Mouse (Mus musculus): ENCODE results near the gene Arhgap24.

Gene Arhgap24

DNA sequence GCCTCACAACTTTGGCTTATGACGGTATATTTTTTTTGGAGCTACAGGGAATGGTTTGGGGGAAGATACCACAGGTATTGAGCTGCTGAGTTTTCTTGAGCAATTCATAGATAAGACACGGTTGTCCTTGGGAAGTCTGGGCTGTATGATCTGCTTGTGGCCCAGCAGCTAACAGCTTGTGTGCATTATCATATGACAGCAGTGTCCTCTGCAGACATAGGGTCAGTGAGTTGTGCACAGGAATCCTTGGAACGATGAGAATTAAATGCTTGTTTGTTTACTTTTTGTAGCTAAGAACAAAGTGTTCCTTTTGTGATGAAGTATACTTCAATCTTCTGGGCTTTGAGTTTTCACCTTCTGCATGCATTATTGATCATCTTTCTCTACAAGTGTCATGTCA, 21.9 kb downstream of the Arhgap24 start:
- peak; percentile 7 to 40 for DNase-seq

DNA sequence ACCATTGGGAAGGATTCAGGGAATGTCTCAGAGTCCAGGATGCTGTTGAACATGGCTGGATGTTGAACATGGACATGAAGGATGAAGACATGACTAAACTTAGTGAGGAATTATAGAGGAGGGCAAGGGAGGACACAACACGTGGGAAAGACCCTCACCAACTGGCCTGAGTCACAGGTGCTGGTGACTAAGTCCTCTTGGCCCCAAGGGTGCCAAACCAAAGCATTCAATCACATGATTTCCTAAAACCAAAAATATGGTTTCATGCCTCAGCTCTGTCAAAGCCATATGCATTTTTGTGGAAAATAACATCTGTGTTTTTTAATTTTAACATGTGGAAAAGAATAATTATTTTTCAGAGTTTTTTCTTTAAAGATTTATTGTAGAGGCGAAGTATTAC, 22.7 kb downstream of the Arhgap24 start:
- DNase-seq, result no peak

- no peak for DNase-seq
These were observed 23.4 kb downstream of the Arhgap24 start for GRCm38 (mm10) chr5:102504557-102504956.

GRCm38 (mm10) chr5:102508162-102508561, 27.0 kb downstream of the Arhgap24 start:
- no peak for DNase-seq

DNA sequence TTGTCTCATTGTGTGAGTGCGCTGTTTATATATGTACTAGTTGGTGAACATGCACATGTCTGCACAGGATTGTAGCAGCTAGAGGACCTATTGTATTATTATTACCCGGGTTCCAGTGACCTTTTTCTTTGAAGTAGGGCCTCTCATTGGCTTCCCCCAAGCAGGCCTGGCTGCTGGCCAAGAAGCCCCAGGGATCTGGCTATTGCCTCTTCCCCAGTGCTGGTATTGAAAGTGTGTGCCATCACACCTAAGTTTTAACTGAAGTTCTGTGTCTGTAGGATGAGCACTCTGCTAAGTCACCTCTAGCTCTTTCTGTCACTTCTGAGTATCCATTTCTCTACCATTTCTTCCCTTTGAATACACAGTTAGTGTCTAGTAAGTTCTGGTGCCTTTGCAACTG, 28.2 kb downstream of the Arhgap24 start:
- peak in 1 of 2 experiments; percentile 8 for DNase-seq

GRCm38 (mm10) chr5:102511651-102512050, 30.5 kb downstream of the Arhgap24 start:
- no peak for DNase-seq

- DNase-seq, result no peak
These were observed 34.3 kb downstream of the Arhgap24 start for GRCm38 (mm10) chr5:102515496-102515895.

DNA sequence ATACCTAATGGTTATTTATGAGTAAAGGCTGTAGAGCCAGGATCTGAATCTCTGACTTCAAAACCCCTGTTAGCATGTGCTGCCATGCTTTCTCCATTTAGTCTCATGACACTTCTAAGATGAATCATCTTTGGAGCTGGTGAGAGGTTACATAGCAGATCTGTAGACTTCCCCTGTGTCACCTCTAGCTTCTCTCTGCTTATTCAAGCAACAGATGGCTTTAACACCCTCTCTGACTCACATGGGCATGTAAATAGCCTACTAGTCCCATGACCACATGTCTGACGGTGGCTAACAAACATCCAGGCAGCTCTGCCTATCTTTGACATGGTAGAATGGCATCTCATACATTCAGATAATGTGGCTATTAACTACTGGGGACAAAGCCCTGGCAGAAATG, 39.3 kb downstream of the Arhgap24 start:
- DNase-seq, result no peak

GRCm38 (mm10) chr5:102535311-102535710, 54.1 kb downstream of the Arhgap24 start:
- DNase-seq, result no peak

- no peak for DNase-seq
These were observed 56.6 kb downstream of the Arhgap24 start for GRCm38 (mm10) chr5:102537819-102538218.

- DNase-seq, result no peak
These were observed 65.1 kb downstream of the Arhgap24 start for GRCm38 (mm10) chr5:102546296-102546695.

DNA sequence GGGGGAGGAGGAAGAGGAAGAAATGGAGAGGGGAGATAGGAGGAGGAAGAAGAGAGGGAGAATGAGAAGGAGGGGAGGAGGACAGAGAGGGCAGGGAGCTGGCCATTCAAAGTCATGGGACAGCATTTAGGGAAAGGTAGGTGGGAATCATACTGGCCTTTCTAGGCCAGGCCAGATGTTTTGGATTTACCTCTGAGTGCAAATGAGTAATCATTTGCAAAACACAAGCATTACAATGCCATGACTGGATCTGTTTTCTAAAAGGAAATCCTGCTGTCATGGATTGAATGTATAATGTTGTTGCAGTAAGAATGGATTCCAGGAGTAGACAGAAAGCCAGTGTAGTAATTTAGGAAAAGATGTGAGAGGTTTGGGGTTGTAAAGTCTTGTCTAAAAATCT, 66.6 kb downstream of the Arhgap24 start:
- DNase-seq, result no peak

DNA sequence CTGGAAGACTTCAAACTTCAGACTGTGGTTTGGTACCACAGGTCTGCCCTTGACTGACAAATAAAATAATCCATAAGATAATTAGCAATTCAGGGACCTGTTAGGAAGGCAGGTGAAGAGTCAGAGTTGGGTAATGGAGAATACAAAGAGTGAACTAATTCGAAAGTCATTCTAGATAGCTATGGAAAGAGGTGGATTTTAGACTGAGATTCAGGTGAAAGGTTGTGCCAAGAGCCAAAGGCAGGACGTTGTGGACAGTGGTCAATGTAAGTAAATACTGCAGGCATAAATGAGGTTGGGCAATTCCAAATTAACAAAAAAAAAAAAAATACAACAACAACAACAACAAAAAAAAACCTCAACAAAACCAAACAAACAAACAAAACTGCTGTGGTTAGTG, 67.2 kb downstream of the Arhgap24 start:
- no peak for DNase-seq

GRCm38 (mm10) chr5:102550211-102550610, 69.0 kb downstream of the Arhgap24 start:
- no peak for DNase-seq

GRCm38 (mm10) chr5:102550870-102551637, 69.9 kb downstream of the Arhgap24 start:
- no peak for DNase-seq

DNA sequence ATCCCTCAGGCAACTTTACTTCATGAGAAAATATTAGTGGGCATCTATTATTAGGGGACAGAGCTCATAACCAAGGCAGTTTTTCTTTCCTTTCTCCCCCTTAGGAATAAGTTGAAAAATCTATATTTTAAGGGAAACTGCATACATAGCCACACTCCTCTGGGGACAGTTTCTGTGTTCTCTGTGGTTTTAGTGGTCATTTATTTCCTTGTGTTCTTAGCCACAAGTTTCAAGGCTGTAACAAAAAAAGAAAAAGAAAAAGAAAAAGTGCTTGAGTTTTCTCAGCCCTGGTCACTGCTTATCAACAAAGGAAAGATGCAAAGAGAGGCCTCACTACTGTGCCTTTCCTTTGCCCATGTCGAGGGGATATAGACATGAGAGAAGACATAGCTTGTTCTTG, 71.3 kb downstream of the Arhgap24 start:
- no peak for DNase-seq

GRCm38 (mm10) chr5:102555958-102556357, 74.8 kb downstream of the Arhgap24 start:
- no peak for DNase-seq

- DNase-seq, result no peak
These were observed 79.1 kb downstream of the Arhgap24 start for GRCm38 (mm10) chr5:102560270-102560669.

GRCm38 (mm10) chr5:102563971-102564370, 82.8 kb downstream of the Arhgap24 start:
- no peak for DNase-seq

GRCm38 (mm10) chr5:102568764-102569163, 87.6 kb downstream of the Arhgap24 start:
- no peak for DNase-seq

- no peak for DNase-seq
These were observed 90.3 kb downstream of the Arhgap24 start for GRCm38 (mm10) chr5:102571445-102571844.

GRCm38 (mm10) chr5:102576750-102577149, 95.6 kb downstream of the Arhgap24 start:
- no peak for DNase-seq

GRCm38 (mm10) chr5:102577729-102578128, 96.5 kb downstream of the Arhgap24 start:
- no peak for DNase-seq

GRCm38 (mm10) chr5:102578431-102578830, 97.2 kb downstream of the Arhgap24 start:
- no peak for DNase-seq

GRCm38 (mm10) chr5:102582864-102583410, 101.7 kb downstream of the Arhgap24 start:
- DNase-seq, result no peak

All from kidney, postnatal 25 days (tissue).